Mouse (Mus musculus): ENCODE measurements at regions not wholly inside any gene's neighbourhood (a gene's known extent, or its start where the extent isn't known, plus 50 kb on each side); places are given as distances from the start of the nearest gene placed in this dataset.

GRCm38 (mm10) chr3:58153874-58154756 lies 260.4 kb upstream of the Tsc22d2 start:
- Histone ChIP-seq H3K36me3 (ENCODE audit: control insufficient read depth in 1 of 2, insufficient read depth in 2 of 2, low read length in 2 of 2) (no peaks in the 10 kb centered on the region), H3K27ac (ENCODE audit: control insufficient read depth, low read depth, low read length) (no peak overlapping the region), H3K9me3 (replicated peaks; ENCODE audit: insufficient read depth, low read length) (no peaks in the 10 kb centered on the region), H3K9ac (ENCODE audit: control insufficient read depth, low read depth, low read length, poor library complexity, severe bottlenecking) (no peak overlapping the region), H3K27me3 (ENCODE audit: control insufficient read depth in 1 of 2, insufficient read depth in 2 of 2, low read length in 2 of 2) (peaks cover 0 to 2% of the 10 kb centered on the region in 2 experiments; a peak in 2 of 4 replicates), H3K4me1 (ENCODE audit: control insufficient read depth in 1 of 2, insufficient read depth in 2 of 2, low read length in 2 of 2) (no peaks in the 10 kb centered on the region), H3K79me2 (ENCODE audit: control insufficient read depth, insufficient read depth, low read length, poor library complexity) (no peaks in the 10 kb centered on the region), H3K4me3 (ENCODE audit: control insufficient read depth in 1 of 2, insufficient read depth in 1 of 2, low read depth in 2 of 2, low read length in 2 of 2) (no peak overlapping the region)
- DNase-seq (ENCODE audit: low read depth, low spot score), result no peak
- TF ChIP-seq ZMIZ1 (IDR thresholded peaks at IDR 0.05; ENCODE audit: low read depth, low read length), result no peak
- no peak for TF ChIP-seq ELF1 (IDR thresholded peaks at IDR 0.05; ENCODE audit: low read depth, low read length)
- TF ChIP-seq HCFC1 (IDR thresholded peaks at IDR 0.05; ENCODE audit: low read depth, low read length), result no peak
- TF ChIP-seq USF1 (IDR thresholded peaks at IDR 0.05; ENCODE audit: low read depth, low read length), result no peak
- no peak for TF ChIP-seq E2F4 (IDR thresholded peaks at IDR 0.05; ENCODE audit: borderline replicate concordance, low read depth, low read length)
- TF ChIP-seq TBP (IDR thresholded peaks at IDR 0.05; ENCODE audit: low read depth, low read length), result no peak
- no peak for TF ChIP-seq KAT2A (conservative IDR thresholded peaks at IDR 0.05; ENCODE audit: low read depth, low read length)
- no peak for TF ChIP-seq NELFE (IDR thresholded peaks at IDR 0.05; ENCODE audit: low read depth, low read length)
- no peak for TF ChIP-seq CHD2 (IDR thresholded peaks at IDR 0.05; ENCODE audit: low read length)
- no peak for TF ChIP-seq MAX (IDR thresholded peaks at IDR 0.05; ENCODE audit: low read length)
- no peak for TF ChIP-seq EP300 (IDR thresholded peaks at IDR 0.05; ENCODE audit: low read depth in 1 of 2, low read length in 2 of 2)
- TF ChIP-seq ZC3H11A (IDR thresholded peaks at IDR 0.05; ENCODE audit: low read depth, low read length), result no peak
- TF ChIP-seq MAZ (IDR thresholded peaks at IDR 0.05; ENCODE audit: low read depth, low read length), result no peak

GRCm38 (mm10) chr3:58159384-58159783 lies 255.1 kb upstream of the Tsc22d2 start:
- no peak overlapping the region for H3K27ac ChIP-seq (ENCODE audit: control insufficient read depth, low read depth, low read length)
- no peak overlapping the region for H3K4me3 ChIP-seq (ENCODE audit: control insufficient read depth in 1 of 2, insufficient read depth in 1 of 2, low read depth in 2 of 2, low read length in 2 of 2)
- DNase-seq (ENCODE audit: low read depth, low spot score), result peak; percentile 65
- no peak overlapping the region for H3K9ac ChIP-seq (ENCODE audit: control insufficient read depth, low read depth, low read length, poor library complexity, severe bottlenecking)
- no peaks in the 10 kb centered on the region for H3K36me3 ChIP-seq (ENCODE audit: control insufficient read depth in 1 of 2, insufficient read depth in 2 of 2, low read length in 2 of 2)
- no peaks in the 10 kb centered on the region; a peak in 1 of 4 replicates for H3K27me3 ChIP-seq (ENCODE audit: control insufficient read depth in 1 of 2, insufficient read depth in 2 of 2, low read length in 2 of 2)
- no peaks in the 10 kb centered on the region for H3K9me3 ChIP-seq (replicated peaks; ENCODE audit: insufficient read depth, low read length)
- no peaks in the 10 kb centered on the region; a peak in 1 of 4 replicates for H3K4me1 ChIP-seq (ENCODE audit: control insufficient read depth in 1 of 2, insufficient read depth in 2 of 2, low read length in 2 of 2)
- no peak for TF ChIP-seq USF1 (IDR thresholded peaks at IDR 0.05; ENCODE audit: low read depth, low read length)
- TF ChIP-seq MAFK (IDR thresholded peaks at IDR 0.05; ENCODE audit: borderline replicate concordance, low read depth, low read length), result no peak
- no peak for TF ChIP-seq ZKSCAN1 (IDR thresholded peaks at IDR 0.05; ENCODE audit: low read depth, low read length)
- TF ChIP-seq JUND (IDR thresholded peaks at IDR 0.05; ENCODE audit: low read depth, low read length), result no peak
- no peak for TF ChIP-seq HCFC1 (IDR thresholded peaks at IDR 0.05; ENCODE audit: low read depth, low read length)
- no peak for TF ChIP-seq UBTF (IDR thresholded peaks at IDR 0.05; ENCODE audit: borderline replicate concordance, insufficient read depth, low read depth, low read length)
- no peak for TF ChIP-seq E2F4 (IDR thresholded peaks at IDR 0.05; ENCODE audit: borderline replicate concordance, low read depth, low read length)
- peak; percentile 78 for TF ChIP-seq SMC3 (IDR thresholded peaks at IDR 0.05; ENCODE audit: low read depth, low read length)
- TF ChIP-seq ELF1 (IDR thresholded peaks at IDR 0.05; ENCODE audit: low read depth, low read length), result no peak
- TF ChIP-seq CTCF (IDR thresholded peaks at IDR 0.05 in 2 of 3, conservative IDR thresholded peaks at IDR 0.05 in 1 of 3; ENCODE audit: control insufficient read depth in 1 of 3, insufficient read depth in 1 of 3, low read depth in 2 of 3, low read length in 3 of 3, poor library complexity in 1 of 3, severe bottlenecking in 1 of 3), result peak; percentile 44 to 91 (median 75)
- TF ChIP-seq USF2 (IDR thresholded peaks at IDR 0.05; ENCODE audit: borderline replicate concordance in 1 of 2, insufficient read depth in 1 of 2, low read depth in 1 of 2, low read length in 2 of 2), result no peak
- no peak for TF ChIP-seq MAX (IDR thresholded peaks at IDR 0.05; ENCODE audit: low read length)
- peak; percentile 58 for TF ChIP-seq RAD21 (IDR thresholded peaks at IDR 0.05; ENCODE audit: low read depth, low read length)
- TF ChIP-seq ZC3H11A (IDR thresholded peaks at IDR 0.05; ENCODE audit: low read depth, low read length), result peak; percentile 6; the same call in 1 of the 2 replicates
- H3K79me2 ChIP-seq (ENCODE audit: control insufficient read depth, insufficient read depth, low read length, poor library complexity), result no peaks in the 10 kb centered on the region

Measured in MEL (cell line).